Mouse (Mus musculus) fat pad, adult 2 months (tissue): ENCODE data around the gene Cyp2c50.
"Not testable (repeated sequence)": the region's sequence is repeated elsewhere in the genome, so short reads cannot be mapped to it uniquely, and the experiment has no call there.

Source experiments
- DNase-seq: peaks from one replicate; pipeline ENCODE4 v3.0.0-alpha.2; 2011; ENCODE audit warnings: low read depth, low spot score; ENCODE audit errors: extremely low read depth

Cyp2c50 gene

GRCm38 (mm10) chr19:40089421-40089820 is at the start of gene Cyp2c50:
TSS of gene Cyp2c50 (plus strand) at chr19:40089688.
- DNase-seq: not testable (repeated sequence)

GRCm38 (mm10) chr19:40073701-40074100 is 15.8 kb upstream of the Cyp2c50 start, which contains the start of gene Cyp2c54:
TSS of gene Cyp2c54 (minus strand) at chr19:40073827.
- no peak for DNase-seq

- DNase-seq: no peak
Measured at GRCm38 (mm10) chr19:40088381-40088780, 1.1 kb upstream of the Cyp2c50 start.

GRCm38 (mm10) chr19:40091111-40091510 is 1.6 kb downstream of the Cyp2c50 start:
- no peak for DNase-seq

GRCm38 (mm10) chr19:40119624-40120023 is 30.1 kb downstream of the Cyp2c50 start:
- DNase-seq: not testable (repeated sequence)

GRCm38 (mm10) chr19:40125165-40125564 is 35.7 kb downstream of the Cyp2c50 start:
- DNase-seq: not testable (repeated sequence)

- not testable (repeated sequence) for DNase-seq
Measured at GRCm38 (mm10) chr19:40126996-40127395, 37.5 kb downstream of the Cyp2c50 start.
